Mouse (Mus musculus) heart, postnatal 0 days (tissue): ENCODE data around the gene Slc4a1.

Experiments used
- CTCF ChIP-seq: IDR thresholded peaks from 2 replicates; pipeline ENCODE4 v1.5.1; 2016; ENCODE audit warnings: antibody characterized with exemption, control low read depth, low read depth
- EP300 ChIP-seq: IDR thresholded peaks from 2 replicates; pipeline ENCODE4 v1.6.1; 2016; ENCODE audit warnings: antibody characterized with exemption, low read depth

DNA sequence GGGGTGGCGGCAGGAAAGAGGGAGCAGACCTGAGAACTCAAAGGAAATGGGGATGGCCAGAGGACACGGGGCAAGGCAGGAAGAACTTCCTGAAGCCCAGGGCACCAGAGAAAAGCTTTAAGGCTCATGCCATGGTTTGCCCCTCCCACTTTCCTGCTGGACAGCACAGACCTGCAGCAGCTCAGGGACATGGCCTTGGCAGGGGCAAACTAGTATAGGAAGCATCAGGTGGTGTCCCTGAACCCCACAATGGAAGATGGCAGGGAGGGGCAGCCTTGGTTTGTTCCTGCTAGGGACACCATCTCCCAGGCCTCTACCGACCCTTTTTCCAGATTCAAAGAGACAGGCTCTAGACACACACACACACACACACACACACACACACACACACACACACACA, 60.6 kb downstream of the Slc4a1 start:
- no peak for TF ChIP-seq CTCF
- no peak for TF ChIP-seq EP300
